ENCODE assay signal across 9 mouse cellular contexts in the genomic region with DNA sequence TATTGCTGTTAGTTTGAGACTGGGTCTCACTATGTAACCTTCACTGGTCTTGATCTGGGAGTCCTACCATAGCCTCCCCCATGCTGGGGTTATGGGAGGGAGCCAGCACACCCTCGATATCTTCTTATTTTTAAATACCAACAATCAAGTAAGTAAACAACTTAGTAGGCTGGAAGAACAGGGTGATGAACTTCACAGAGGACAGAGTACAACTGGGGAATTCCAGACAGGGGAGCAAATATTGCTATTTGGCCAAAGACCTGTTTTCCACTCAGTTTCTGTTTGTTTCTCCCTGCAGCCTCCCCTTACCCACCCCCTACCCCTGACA. TPM values are rescaled to one million over a fixed set of nuclear protein-coding genes. Genes with fewer than 3 reads are reported as not detected.
DNase-seq lines count a peak whose midpoint lies in the region; ATAC-seq and TF ChIP-seq lines count a peak whose summit lies in the region.
"Had no signal": no experiment of that assay in that cellular context is flagged by ENCODE, and none has a peak within 500 bp of the region (broad histone marks: within the 10 kb centered on the region; RNA-seq: fewer than 3 reads in every experiment).

No protein-coding gene starts in this region.

- no peaks in the 10 kb centered on the region for H3K9me3 ChIP-seq in heart, postnatal 0 days (replicated peaks; ENCODE audit: control insufficient read depth, low read length)
- no peaks in the 10 kb centered on the region for H3K9me3 ChIP-seq in hindbrain, embryonic 14.5 days (ENCODE audit: control insufficient read depth, low read length)
- H3K9me3 ChIP-seq in midbrain, embryonic 14.5 days (ENCODE audit: control insufficient read depth, low read length): no peaks in the 10 kb centered on the region

- H3K27ac ChIP-seq in heart, postnatal 0 days (ENCODE audit: low read depth): no peak overlapping the region
- peak overlapping the region; percentile 95 for H3K27ac ChIP-seq in hindbrain, embryonic 14.5 days
- peak overlapping the region; percentile 91 for H3K27ac ChIP-seq in midbrain, embryonic 14.5 days (replicated peaks; ENCODE audit: low read depth, low read length)

- no peaks in the 10 kb centered on the region for H3K27me3 ChIP-seq in heart, postnatal 0 days (ENCODE audit: control insufficient read depth, insufficient read depth, low read length)
- H3K27me3 ChIP-seq in hindbrain, embryonic 14.5 days (ENCODE audit: control insufficient read depth, insufficient read depth, low read length): no peaks in the 10 kb centered on the region
- no peaks in the 10 kb centered on the region for H3K27me3 ChIP-seq in midbrain, embryonic 14.5 days (ENCODE audit: control insufficient read depth, insufficient read depth, low read length)
- H3K27me3 ChIP-seq: Patski had no signal

- TF ChIP-seq CTCF in heart, postnatal 0 days (IDR thresholded peaks at IDR 0.05; ENCODE audit: low read depth): no peak

- DNase-seq in heart, postnatal 0 days (ENCODE audit: low spot score): no peak
- DNase-seq in heart, postnatal 4 days: no peak
- peak; percentile 49 to 53 for DNase-seq in cerebellum, postnatal 10 days
- no peak for DNase-seq in hindbrain, embryonic 14.5 days (ENCODE audit: low spot score)
- DNase-seq in midbrain, embryonic 14.5 days: no peak
- DNase-seq in layer of hippocampus, postnatal 14 days (ENCODE audit: low spot score in 2 of 2): no peak
- DNase-seq in B cell, adult 2 months: no peak

- peak overlapping the region; percentile 63 for H3K4me3 ChIP-seq in heart, postnatal 0 days (ENCODE audit: low read depth, low read length)
- H3K4me3 ChIP-seq in hindbrain, embryonic 14.5 days (replicated peaks; ENCODE audit: low read length): peak overlapping the region; percentile 64
- H3K4me3 ChIP-seq in midbrain, embryonic 14.5 days (replicated peaks; ENCODE audit: low read depth, low read length): peak overlapping the region; percentile 59

- peaks cover 8% of the 10 kb centered on the region; the same call in 1 of the 2 replicates for H3K36me3 ChIP-seq in heart, postnatal 0 days (replicated peaks; ENCODE audit: control insufficient read depth, insufficient read depth, low read length)
- H3K36me3 ChIP-seq in hindbrain, embryonic 14.5 days (replicated peaks; ENCODE audit: control insufficient read depth, insufficient read depth): no peaks in the 10 kb centered on the region; the same call in 1 of the 2 replicates
- H3K36me3 ChIP-seq in midbrain, embryonic 14.5 days (ENCODE audit: control insufficient read depth, insufficient read depth, low read length): no peaks in the 10 kb centered on the region

- peak overlapping the region; percentile 89 for H3K4me2 ChIP-seq in heart, postnatal 0 days (ENCODE audit: low read depth, low read length)
- peak overlapping the region; percentile 98 for H3K4me2 ChIP-seq in hindbrain, embryonic 14.5 days (replicated peaks)
- H3K4me2 ChIP-seq in midbrain, embryonic 14.5 days (ENCODE audit: low read length): peak overlapping the region; percentile 83

- peak overlapping the region; percentile 68; the same call in 1 of the 2 replicates for H3K9ac ChIP-seq in heart, postnatal 0 days (replicated peaks; ENCODE audit: low read depth, low read length)
- peak overlapping the region; percentile 86 for H3K9ac ChIP-seq in hindbrain, embryonic 14.5 days
- peak overlapping the region; percentile 82 for H3K9ac ChIP-seq in midbrain, embryonic 14.5 days (replicated peaks; ENCODE audit: low read length)

- H3K4me1 ChIP-seq in heart, postnatal 0 days (ENCODE audit: control insufficient read depth, insufficient read depth): peaks cover 10% of the 10 kb centered on the region
- H3K4me1 ChIP-seq in hindbrain, embryonic 14.5 days (replicated peaks; ENCODE audit: control insufficient read depth, insufficient read depth, low read length): peaks cover 11% of the 10 kb centered on the region
- peaks cover 15% of the 10 kb centered on the region; the same call in 1 of the 2 replicates for H3K4me1 ChIP-seq in midbrain, embryonic 14.5 days (ENCODE audit: control insufficient read depth, insufficient read depth, low read length)

- WGBS in heart, postnatal 0 days: 24% methylated on average over 1 of the region's 1 CpGs
- WGBS in hindbrain, embryonic 14.5 days: 59% methylated on average over 1 of the region's 1 CpGs
- WGBS in midbrain, embryonic 14.5 days: 76% methylated on average over 1 of the region's 1 CpGs

- no peak for ATAC-seq in heart, postnatal 0 days (ENCODE audit: insufficient read depth, low read depth)
- ATAC-seq in hindbrain, embryonic 14.5 days (ENCODE audit: low FRiP score): no peak
- ATAC-seq in midbrain, embryonic 14.5 days (ENCODE audit: low FRiP score, low TSS enrichment): 0 out of 2 replicates have a peak, but pooled peaks have one; percentile 1
- no peak for ATAC-seq in erythroblast, adult 5-6 weeks (replicated peaks; ENCODE audit: low FRiP score, poor library complexity, severe bottlenecking)

- no peak for TF ChIP-seq EP300 in heart, postnatal 0 days (IDR thresholded peaks at IDR 0.05; ENCODE audit: low read depth)

RNA-seq across cellular contexts. Expression of a gene that starts 1.4 kb away (rescaled TPM):
- total RNA-seq in heart, postnatal 0 days (2014; rRNA removed; ENCODE audit: low replicate concordance): 15.9 and 17.5 TPM in 2 replicates
- polyA plus RNA-seq in heart, postnatal 0 days (2015; fragmentation: Nextera tagmentation; extraction: Ambion mirVana): 16.5 and 19.1 TPM in 2 replicates
- total RNA-seq in heart, postnatal 4 days (2021): 10 to 100 TPM; 14.2 to 15.7 TPM
- 29.2 and 33.9 TPM in 2 replicates for polyA plus RNA-seq in hindbrain, embryonic 14.5 days (2014; fragmentation: Nextera tagmentation; extraction: Ambion mirVana)
- 24.9 and 31.2 TPM in 2 replicates for polyA plus RNA-seq in midbrain, embryonic 14.5 days (2014; fragmentation: Nextera tagmentation; extraction: Ambion mirVana)
- 10 to 100 TPM; 17.4 to 20.6 TPM for total RNA-seq in layer of hippocampus, postnatal 14 days (2021)
- 4.8 and 10.6 TPM in 2 replicates for total RNA-seq in erythroblast, adult 5-6 weeks (2015; ENCODE audit: low replicate concordance)
- total RNA-seq in erythroblast, adult 5-6 weeks (2017; ENCODE audit: low replicate concordance): 7.7 and 8.8 TPM in 2 replicates

RNA-seq across cellular contexts. Expression of a gene that starts 43.4 kb away (rescaled TPM):
- total RNA-seq in heart, postnatal 0 days (2014; rRNA removed; ENCODE audit: low replicate concordance): 6.3 and 17.5 TPM in 2 replicates
- polyA plus RNA-seq in heart, postnatal 0 days (2015; fragmentation: Nextera tagmentation; extraction: Ambion mirVana): 6.6 and 8.6 TPM in 2 replicates
- total RNA-seq in heart, postnatal 4 days (2021): 1 to 10 TPM; 4.7 to 6.4 TPM
- 0.66 and 0.90 TPM in 2 replicates for polyA plus RNA-seq in hindbrain, embryonic 14.5 days (2014; fragmentation: Nextera tagmentation; extraction: Ambion mirVana)
- polyA plus RNA-seq in midbrain, embryonic 14.5 days (2014; fragmentation: Nextera tagmentation; extraction: Ambion mirVana): 0.22 and 0.37 TPM in 2 replicates
- total RNA-seq in layer of hippocampus, postnatal 14 days (2021): 1 to 10 TPM; 2.8 to 3.1 TPM
- 0.42 TPM in 1 of 2 replicates, not detected in the other for total RNA-seq in erythroblast, adult 5-6 weeks (2015; ENCODE audit: low replicate concordance)
- total RNA-seq in erythroblast, adult 5-6 weeks (2017; ENCODE audit: low replicate concordance): 0.09 TPM in 1 of 2 replicates, not detected in the other

Comparison
In these comparisons a context has a peak if more than half of its experiments do, and no peak if none do; other contexts are left out.
1. DNase-seq: peak in cerebellum, postnatal 10 days (2 of 2); none in heart, postnatal 0 days (single experiment), heart, postnatal 4 days (single experiment), hindbrain, embryonic 14.5 days (single experiment), midbrain, embryonic 14.5 days (single experiment), layer of hippocampus, postnatal 14 days (0 of 2) and B cell, adult 2 months (0 of 2).
2. Peak in every context shown above with its lines, with median percentiles within 50 percentile points of each other: H3K4me2 ChIP-seq, H3K4me3 ChIP-seq and H3K9ac ChIP-seq.